Mouse (Mus musculus) c-Kit-positive CD71-positive TER-119-positive erythroid progenitor cells, embryonic 14.5 days (primary cell): ENCODE measurements around the gene Ccdc169.
"Not testable (repeated sequence)": the region's sequence is repeated elsewhere in the genome, so short reads cannot be mapped to it uniquely, and the experiment has no call there.

Experiments used
- DNase-seq: peaks from one replicate; pipeline ENCODE4 v3.0.0-alpha.2; 2013; ENCODE audit warnings: low spot score

Gene Ccdc169

DNA sequence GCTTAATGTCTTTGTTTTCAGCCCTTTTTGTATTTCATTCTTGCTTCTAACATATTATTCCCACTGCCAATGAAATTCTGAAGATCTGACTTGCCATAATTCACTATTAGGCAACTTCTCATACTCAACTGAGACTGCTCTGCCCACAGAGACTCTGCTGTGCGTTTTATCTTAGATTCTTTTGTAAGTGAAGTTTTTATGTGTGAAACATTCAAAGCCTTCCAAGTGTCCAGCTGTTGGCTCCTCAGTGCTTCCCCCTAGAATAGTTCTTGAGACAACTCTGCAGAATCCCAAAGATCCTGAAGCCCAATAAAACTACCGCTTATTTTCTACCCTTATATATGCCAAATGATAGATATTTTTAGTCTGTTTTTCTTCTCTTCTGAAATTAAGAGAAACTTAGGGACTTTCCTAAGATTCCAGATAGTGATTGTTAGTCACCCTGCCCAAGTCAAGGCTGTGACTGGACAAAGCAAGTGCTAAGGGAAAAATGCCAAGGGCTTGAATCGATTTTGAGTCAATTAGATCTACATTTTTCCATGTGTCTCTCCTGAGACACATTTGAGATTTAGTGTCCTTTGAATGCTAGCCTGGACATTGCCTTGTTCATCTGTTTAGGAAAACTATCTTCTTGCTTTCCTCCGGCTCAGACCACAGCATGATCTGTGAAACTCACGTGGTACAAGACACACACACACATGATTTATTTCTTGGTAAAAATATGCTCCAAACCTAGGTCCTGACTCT, 58.6 kb downstream of the Ccdc169 start:
- DNase-seq: no peak

DNA sequence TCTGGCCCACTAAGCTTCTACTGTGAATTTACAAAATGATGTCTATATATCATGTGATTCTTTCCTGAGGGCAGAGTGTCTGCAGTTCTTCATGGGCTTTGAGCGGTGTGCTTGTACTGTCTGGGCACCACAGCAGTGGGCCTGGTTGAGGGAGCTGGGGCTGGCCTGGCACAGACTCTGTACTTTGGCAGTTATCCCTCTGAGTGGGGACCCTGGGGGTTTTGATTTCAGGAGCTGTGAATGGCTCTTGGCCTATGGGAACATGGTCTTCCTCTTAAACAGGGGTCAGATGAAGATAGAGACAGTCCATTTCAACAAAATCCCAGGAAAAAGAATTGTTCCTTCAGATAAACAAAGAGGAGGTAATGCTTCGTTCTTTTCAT, 59.2 kb downstream of the Ccdc169 start:
- no peak for DNase-seq

DNA sequence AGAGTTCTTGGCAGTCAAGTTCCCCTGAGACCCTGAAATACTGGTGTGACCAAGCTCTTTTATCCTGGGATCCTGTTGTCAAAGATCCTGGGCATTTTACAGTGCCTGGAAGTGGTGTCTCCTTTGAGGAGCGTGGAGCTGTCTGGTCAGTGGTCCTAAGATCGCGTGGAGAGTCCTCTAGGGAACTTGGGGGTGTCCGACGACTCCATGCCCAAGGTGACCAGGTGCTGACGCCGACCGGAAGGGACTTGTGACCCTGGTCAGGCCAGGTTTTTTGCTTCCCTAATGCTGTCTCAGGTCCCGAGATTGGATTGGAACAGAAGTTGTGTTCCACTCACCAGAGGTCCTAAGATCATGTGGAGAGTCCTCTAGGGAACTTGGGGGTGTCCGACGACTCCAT, 66.5 kb downstream of the Ccdc169 start:
- DNase-seq: not testable (repeated sequence)

DNA sequence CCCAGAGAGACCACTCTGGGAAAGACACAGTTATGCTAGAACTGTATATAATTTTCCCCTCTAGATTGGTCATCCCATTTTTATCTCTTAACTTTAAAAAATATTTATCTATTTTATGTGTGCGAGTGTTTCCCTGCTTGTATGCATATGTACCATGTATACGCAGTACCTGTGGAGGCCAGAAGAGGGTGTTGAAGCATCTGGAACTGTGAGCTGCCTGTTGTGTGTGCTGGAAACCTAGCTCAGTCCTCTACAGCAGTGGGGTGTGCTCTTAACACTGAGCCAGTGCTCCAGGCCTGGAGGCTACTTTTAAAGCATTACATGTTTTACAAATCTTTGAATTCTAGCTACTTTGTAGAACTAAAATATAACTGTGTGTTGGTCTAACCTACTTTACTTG, 69.3 kb downstream of the Ccdc169 start:
- no peak for DNase-seq

DNA sequence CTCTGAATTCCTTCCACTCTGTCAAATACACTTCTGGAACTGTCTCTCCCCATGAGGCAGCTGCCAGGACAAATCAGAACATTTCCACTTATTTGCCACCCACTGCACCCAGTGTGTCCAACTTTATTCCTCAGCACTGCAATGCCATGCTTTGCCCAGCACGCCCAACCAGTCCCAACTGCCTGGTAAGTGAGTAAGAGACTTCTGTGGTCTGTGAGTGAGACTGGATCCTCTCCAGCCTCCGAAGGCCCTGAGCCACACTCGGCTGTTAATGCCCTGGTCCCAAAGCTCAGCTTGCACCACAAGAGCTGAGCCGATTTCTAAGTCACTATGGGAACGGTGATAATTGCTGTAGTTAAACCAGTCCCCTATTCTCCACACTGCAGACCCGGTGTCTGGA, 70.5 kb downstream of the Ccdc169 start:
- DNase-seq: no peak

DNA sequence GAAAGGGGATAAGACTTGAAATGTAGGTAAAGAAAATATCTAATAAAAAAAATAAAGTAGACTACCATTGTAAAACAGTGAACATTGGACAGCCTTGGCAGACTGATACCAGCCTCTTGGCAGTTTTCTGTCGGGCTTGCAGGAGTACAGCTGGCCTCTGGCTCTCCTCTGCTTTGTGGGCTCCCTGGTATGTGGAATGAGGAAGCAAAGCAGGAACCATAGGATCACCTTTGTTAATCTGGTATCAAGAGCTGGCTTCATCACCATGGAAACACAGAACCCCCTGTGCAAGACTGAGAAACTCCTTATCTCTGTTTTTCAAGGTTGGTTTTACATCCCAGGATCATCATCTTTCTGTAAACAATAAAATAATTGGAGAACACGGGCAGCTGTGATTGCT, 75.1 kb downstream of the Ccdc169 start:
- DNase-seq: no peak

DNA sequence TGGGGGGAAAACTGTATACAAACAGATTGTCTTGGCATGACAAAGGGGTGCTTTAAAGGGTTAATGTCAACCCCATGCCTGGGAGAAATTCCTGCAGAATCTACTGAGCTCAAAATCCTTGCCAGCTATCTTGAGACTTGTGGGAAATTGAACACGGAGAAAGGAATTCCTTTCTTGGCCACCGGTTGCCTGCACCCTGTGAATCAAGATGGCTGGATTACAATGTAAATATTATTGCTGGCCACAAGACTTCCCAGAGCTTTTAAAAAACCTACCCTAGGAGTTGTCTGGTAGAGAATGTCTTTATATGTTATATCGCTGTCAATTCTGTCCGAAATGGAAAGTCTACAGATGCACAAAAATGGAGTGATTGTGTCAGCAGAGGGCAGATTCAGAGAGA, 76.6 kb downstream of the Ccdc169 start:
- no peak for DNase-seq

DNA sequence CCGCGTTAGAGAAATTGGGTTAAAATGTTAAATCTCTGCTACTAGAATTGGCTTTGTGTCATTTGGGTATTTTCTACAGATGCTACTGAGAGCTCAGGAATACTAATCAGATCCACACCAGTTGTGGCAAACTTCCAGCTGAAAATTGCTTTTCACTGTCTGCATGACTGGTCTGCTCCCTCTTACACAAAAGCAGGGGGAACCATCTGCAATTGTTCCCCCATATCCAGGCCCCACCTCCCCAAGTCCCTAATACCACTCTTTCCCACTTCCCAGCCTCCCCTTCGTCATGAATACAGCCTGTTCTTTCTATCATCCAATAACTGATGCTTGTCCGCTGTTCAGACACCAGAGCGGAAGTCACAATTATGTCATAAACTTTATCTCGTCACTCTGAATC, 77.3 kb downstream of the Ccdc169 start:
- no peak for DNase-seq

DNA sequence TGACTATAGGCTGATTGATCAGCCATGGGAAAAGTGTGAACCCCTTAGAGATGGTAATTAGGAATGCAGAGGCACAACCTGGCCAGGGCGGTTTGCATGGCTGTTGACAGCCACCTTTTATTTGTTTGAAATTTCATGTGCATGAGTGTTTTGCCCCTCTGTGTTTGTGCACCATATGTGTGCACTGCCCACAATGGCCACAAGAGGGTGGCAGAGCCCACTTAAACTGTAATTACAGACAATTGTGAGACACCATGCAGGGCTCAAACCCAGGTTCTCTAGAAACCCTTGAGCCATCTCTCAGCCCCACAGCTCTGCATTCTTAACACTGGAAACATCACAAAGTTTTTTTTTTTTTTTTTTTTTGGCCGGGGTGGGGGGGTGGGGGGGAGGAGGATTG, 85.4 kb downstream of the Ccdc169 start:
- no peak for DNase-seq
